Mouse (Mus musculus): ENCODE data around the gene Frmd4a. TPM values are rescaled to one million over a fixed set of nuclear protein-coding genes. Genes with fewer than 3 reads are reported as not detected.

Frmd4a gene
- total and polyA plus RNA-seq, 2 experiments from 2014 or later = 11.9 to 44.1 TPM

DNA sequence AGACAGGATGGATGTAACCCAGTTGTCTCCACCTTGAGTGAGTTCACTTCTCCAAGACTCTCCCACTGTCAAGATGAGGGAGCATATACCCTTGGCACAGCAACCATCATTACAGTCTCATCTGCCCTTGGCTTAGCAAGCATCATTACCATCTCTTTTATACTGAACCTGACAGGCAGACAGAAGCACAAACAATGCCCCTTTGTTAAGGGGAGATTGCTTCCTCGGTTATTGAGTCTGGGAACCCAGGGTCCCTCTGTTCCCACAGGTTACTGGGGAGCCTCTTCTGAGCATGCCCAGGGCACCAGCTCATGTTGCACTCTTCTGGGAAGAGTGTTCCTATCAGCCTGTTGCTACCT, 525.9 kb downstream of the Frmd4a start:
- Histone ChIP-seq H3K36me3 (replicated peaks; ENCODE audit: control insufficient read depth, insufficient read depth, low read length) (0 out of 2 replicates have a peak, but pooled peaks cover 9% of the 10 kb centered on the region), H3K4me3 (ENCODE audit: low read depth, low read length) (no peak overlapping the region), H3K27ac (ENCODE audit: low read depth) (no peak overlapping the region), H3K4me2 (ENCODE audit: low read depth, low read length) (no peak overlapping the region), H3K27me3 (ENCODE audit: control insufficient read depth, insufficient read depth, low read length) (no peaks in the 10 kb centered on the region), H3K4me1 (ENCODE audit: control insufficient read depth, insufficient read depth) (peaks cover 37% of the 10 kb centered on the region), H3K9ac (replicated peaks; ENCODE audit: low read depth, low read length) (no peak overlapping the region), H3K9me3 (replicated peaks; ENCODE audit: control insufficient read depth, low read length) (no peaks in the 10 kb centered on the region)
- DNase-seq (ENCODE audit: low spot score) (no peak), ATAC-seq (ENCODE audit: insufficient read depth, low read depth) (no peak)
- WGBS = 53% methylated on average over 1 of the region's 1 CpGs
- no peak for TF ChIP-seq EP300 (IDR thresholded peaks at IDR 0.05; ENCODE audit: low read depth)
- no peak for TF ChIP-seq CTCF (IDR thresholded peaks at IDR 0.05; ENCODE audit: low read depth)

DNA sequence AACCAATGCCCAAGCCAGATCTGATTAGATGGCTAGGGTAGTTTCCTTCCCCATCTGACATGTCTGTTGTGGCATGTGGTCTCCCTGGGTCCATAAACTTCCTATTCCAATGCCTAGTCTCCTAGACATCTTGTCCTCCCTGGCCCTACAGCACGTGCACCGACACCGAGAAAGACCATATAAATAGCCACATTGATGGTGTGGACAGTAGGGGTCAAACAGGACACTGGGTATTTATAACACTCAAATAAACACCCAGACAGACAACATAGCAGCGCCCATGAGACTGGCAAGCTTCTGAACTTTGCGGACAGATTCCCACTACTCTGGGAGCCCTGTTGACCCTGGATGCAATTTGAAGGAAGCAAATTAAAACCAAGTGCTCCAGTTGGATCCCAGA, 526.8 kb downstream of the Frmd4a start:
- no peaks in the 10 kb centered on the region for H3K27me3 ChIP-seq (ENCODE audit: control insufficient read depth, insufficient read depth, low read length)
- DNase-seq (ENCODE audit: low spot score) (peak; percentile 70), ATAC-seq (ENCODE audit: insufficient read depth, low read depth) (peak; percentile 90)
- no peak overlapping the region for H3K9ac ChIP-seq (replicated peaks; ENCODE audit: low read depth, low read length)
- H3K9me3 ChIP-seq (replicated peaks; ENCODE audit: control insufficient read depth, low read length) = no peaks in the 10 kb centered on the region
- H3K36me3 ChIP-seq (replicated peaks; ENCODE audit: control insufficient read depth, insufficient read depth, low read length) = 0 out of 2 replicates have a peak, but pooled peaks cover 9% of the 10 kb centered on the region
- TF ChIP-seq CTCF (IDR thresholded peaks at IDR 0.05; ENCODE audit: low read depth) (no peak), EP300 (IDR thresholded peaks at IDR 0.05; ENCODE audit: low read depth) (peak; percentile 77; the same call in 1 of the 2 replicates)
- H3K27ac ChIP-seq (ENCODE audit: low read depth) = peak overlapping the region; percentile 82
- WGBS = 31% methylated on average over 5 of the region's 5 CpGs
- no peak overlapping the region for H3K4me2 ChIP-seq (ENCODE audit: low read depth, low read length)
- H3K4me1 ChIP-seq (ENCODE audit: control insufficient read depth, insufficient read depth) = peaks cover 40% of the 10 kb centered on the region
- H3K4me3 ChIP-seq (ENCODE audit: low read depth, low read length) = no peak overlapping the region

DNA sequence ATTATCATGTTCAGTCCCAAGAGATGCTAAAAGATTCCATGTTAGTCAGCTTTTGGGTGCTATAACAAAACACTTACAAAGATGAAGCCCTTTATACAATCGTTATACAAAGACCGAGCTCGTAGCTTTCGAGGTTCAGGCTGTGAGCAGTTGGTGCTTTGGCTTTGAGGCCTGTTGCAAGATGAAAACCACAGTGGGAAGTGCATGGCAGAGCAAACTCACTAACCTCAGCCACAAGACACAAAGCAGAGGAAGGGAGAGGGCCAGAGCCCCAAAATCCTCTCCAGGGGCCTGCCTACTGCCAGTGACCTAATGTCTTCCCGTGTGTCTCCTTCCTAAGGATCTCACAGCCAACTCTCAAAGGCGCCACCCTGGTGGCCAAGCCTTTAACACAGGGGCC, 527.7 kb downstream of the Frmd4a start:
- H3K4me3 ChIP-seq (ENCODE audit: low read depth, low read length) = no peak overlapping the region
- peaks cover 41% of the 10 kb centered on the region for H3K4me1 ChIP-seq (ENCODE audit: control insufficient read depth, insufficient read depth)
- H3K27ac ChIP-seq (ENCODE audit: low read depth) = no peak overlapping the region; the same call in 1 of the 2 replicates
- no peak overlapping the region for H3K9ac ChIP-seq (replicated peaks; ENCODE audit: low read depth, low read length)
- no peak for ATAC-seq (ENCODE audit: insufficient read depth, low read depth)
- 90% methylated on average over 6 of the region's 6 CpGs for WGBS
- TF ChIP-seq CTCF (IDR thresholded peaks at IDR 0.05; ENCODE audit: low read depth) (no peak), EP300 (IDR thresholded peaks at IDR 0.05; ENCODE audit: low read depth) (no peak)
- no peaks in the 10 kb centered on the region for H3K27me3 ChIP-seq (ENCODE audit: control insufficient read depth, insufficient read depth, low read length)
- no peak for DNase-seq (ENCODE audit: low spot score)
- H3K36me3 ChIP-seq (replicated peaks; ENCODE audit: control insufficient read depth, insufficient read depth, low read length) = 0 out of 2 replicates have a peak, but pooled peaks cover 9% of the 10 kb centered on the region
- no peaks in the 10 kb centered on the region for H3K9me3 ChIP-seq (replicated peaks; ENCODE audit: control insufficient read depth, low read length)
- H3K4me2 ChIP-seq (ENCODE audit: low read depth, low read length) = no peak overlapping the region

DNA sequence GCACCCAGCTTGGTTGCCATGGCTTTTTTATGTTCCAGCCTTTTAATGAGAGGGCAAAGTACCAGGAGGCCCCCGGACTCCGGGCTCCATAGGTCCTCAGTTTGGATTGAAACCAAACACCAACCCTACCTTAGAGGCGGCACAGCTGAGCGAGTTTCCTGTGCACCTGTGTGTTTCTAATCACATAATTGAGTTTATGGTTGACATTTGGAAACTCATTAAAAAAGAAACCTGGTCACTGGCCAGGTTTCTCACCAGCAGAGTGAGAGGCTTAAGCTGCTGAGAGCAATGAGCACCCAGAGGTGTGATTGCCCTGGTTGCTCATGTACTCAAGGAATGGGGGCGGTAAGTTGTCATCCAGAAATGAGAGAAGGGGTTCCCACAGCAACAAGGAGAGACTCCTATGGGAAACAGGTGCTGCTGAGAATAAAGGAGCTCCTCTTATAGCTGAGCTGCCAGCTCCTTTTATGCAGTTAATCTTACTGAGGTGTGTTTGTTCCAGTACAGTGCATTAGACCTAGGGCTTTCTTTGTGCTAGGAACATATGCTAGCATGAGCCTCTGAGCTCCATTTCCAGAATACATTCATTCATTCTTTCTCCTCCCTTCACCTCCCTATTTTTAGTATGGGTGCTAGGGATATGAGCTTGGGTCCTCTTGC, 529.6 kb downstream of the Frmd4a start:
- no peak overlapping the region for H3K4me2 ChIP-seq (ENCODE audit: low read depth, low read length)
- H3K4me1 ChIP-seq (ENCODE audit: control insufficient read depth, insufficient read depth) = peaks cover 38% of the 10 kb centered on the region
- H3K9ac ChIP-seq (replicated peaks; ENCODE audit: low read depth, low read length) = no peak overlapping the region
- H3K27ac ChIP-seq (ENCODE audit: low read depth) = no peak overlapping the region; the same call in none of the 2 replicates
- 76% methylated on average over 5 of the region's 5 CpGs for WGBS
- H3K36me3 ChIP-seq (replicated peaks; ENCODE audit: control insufficient read depth, insufficient read depth, low read length) = 0 out of 2 replicates have a peak, but pooled peaks cover 9% of the 10 kb centered on the region
- no peaks in the 10 kb centered on the region for H3K9me3 ChIP-seq (replicated peaks; ENCODE audit: control insufficient read depth, low read length)
- no peaks in the 10 kb centered on the region for H3K27me3 ChIP-seq (ENCODE audit: control insufficient read depth, insufficient read depth, low read length)
- DNase-seq (ENCODE audit: low spot score) (no peak), ATAC-seq (ENCODE audit: insufficient read depth, low read depth) (no peak)
- TF ChIP-seq CTCF (IDR thresholded peaks at IDR 0.05; ENCODE audit: low read depth) (no peak), EP300 (IDR thresholded peaks at IDR 0.05; ENCODE audit: low read depth) (no peak)
- no peak overlapping the region for H3K4me3 ChIP-seq (ENCODE audit: low read depth, low read length)

DNA sequence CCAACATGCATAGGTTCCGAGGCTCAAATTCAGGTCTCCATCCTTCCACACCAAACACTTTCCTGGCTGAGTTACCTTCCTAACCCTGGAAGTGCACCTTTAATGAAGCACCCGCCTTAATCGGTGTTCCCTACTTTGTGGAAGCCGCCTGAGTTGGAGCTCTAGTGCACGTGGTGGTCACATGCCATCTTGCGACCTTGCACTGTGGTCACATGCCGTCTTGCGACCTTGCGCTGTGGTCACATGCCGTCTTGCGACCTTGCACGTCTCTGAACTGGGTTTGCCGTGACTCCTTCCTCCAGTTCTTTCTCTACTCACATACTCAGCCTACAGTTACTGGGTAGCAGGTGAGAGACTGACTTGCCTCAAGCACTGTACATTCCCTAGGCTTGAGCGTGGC, 531.8 kb downstream of the Frmd4a start:
- H3K9ac ChIP-seq (replicated peaks; ENCODE audit: low read depth, low read length) = no peak overlapping the region
- no peak overlapping the region for H3K27ac ChIP-seq (ENCODE audit: low read depth)
- 86% methylated on average over 14 of the region's 14 CpGs for WGBS
- DNase-seq (ENCODE audit: low spot score) (no peak), ATAC-seq (ENCODE audit: insufficient read depth, low read depth) (no peak)
- no peaks in the 10 kb centered on the region for H3K9me3 ChIP-seq (replicated peaks; ENCODE audit: control insufficient read depth, low read length)
- H3K27me3 ChIP-seq (ENCODE audit: control insufficient read depth, insufficient read depth, low read length) = no peaks in the 10 kb centered on the region
- no peak overlapping the region for H3K4me2 ChIP-seq (ENCODE audit: low read depth, low read length)
- 0 out of 2 replicates have a peak, but pooled peaks cover 9% of the 10 kb centered on the region for H3K36me3 ChIP-seq (replicated peaks; ENCODE audit: control insufficient read depth, insufficient read depth, low read length)
- no peak overlapping the region for H3K4me3 ChIP-seq (ENCODE audit: low read depth, low read length)
- H3K4me1 ChIP-seq (ENCODE audit: control insufficient read depth, insufficient read depth) = peaks cover 18% of the 10 kb centered on the region
- no peak for TF ChIP-seq CTCF (IDR thresholded peaks at IDR 0.05; ENCODE audit: low read depth)

Data from heart, postnatal 0 days (tissue).